Mouse (Mus musculus): ENCODE measurements at regions not wholly inside any gene's neighbourhood (a gene's known extent, or its start where the extent isn't known, plus 50 kb on each side); places are given as distances from the start of the nearest gene placed in this dataset.

- no peaks in the 10 kb centered on the region for H3K9me3 ChIP-seq (replicated peaks; ENCODE audit: control insufficient read depth, low read length)
- H3K4me3 ChIP-seq (ENCODE audit: low read depth, low read length): no peak overlapping the region
- no peaks in the 10 kb centered on the region for H3K27me3 ChIP-seq (ENCODE audit: control insufficient read depth, insufficient read depth, low read length)
- no peak overlapping the region for H3K4me2 ChIP-seq (ENCODE audit: low read depth, low read length)
- DNase-seq (ENCODE audit: low spot score) (peak; percentile 4), ATAC-seq (replicated peaks; ENCODE audit: insufficient number of reproducible peaks, low FRiP score, low TSS enrichment, low read depth) (no peak)
- H3K9ac ChIP-seq (replicated peaks; ENCODE audit: low read length): no peak overlapping the region
- no peaks in the 10 kb centered on the region for H3K4me1 ChIP-seq (ENCODE audit: control insufficient read depth, insufficient read depth, low read length)
- no peaks in the 10 kb centered on the region for H3K36me3 ChIP-seq (replicated peaks; ENCODE audit: control insufficient read depth, insufficient read depth, low read depth, low read length)
- H3K27ac ChIP-seq (replicated peaks; ENCODE audit: low read depth, low read length): no peak overlapping the region
- WGBS: 20% methylated on average over 7 of the region's 7 CpGs
These were observed 372.5 kb upstream of the Mef2c start for GRCm38 (mm10) chr13:83131129-83131981.

GRCm38 (mm10) chr13:83131982-83132354 is 371.9 kb upstream of the Mef2c start:
- Histone ChIP-seq H3K4me3 (ENCODE audit: low read depth, low read length) (no peak overlapping the region), H3K4me2 (ENCODE audit: low read depth, low read length) (no peak overlapping the region), H3K27ac (replicated peaks; ENCODE audit: low read depth, low read length) (no peak overlapping the region), H3K4me1 (ENCODE audit: control insufficient read depth, insufficient read depth, low read length) (no peaks in the 10 kb centered on the region), H3K9me3 (replicated peaks; ENCODE audit: control insufficient read depth, low read length) (no peaks in the 10 kb centered on the region), H3K27me3 (ENCODE audit: control insufficient read depth, insufficient read depth, low read length) (no peaks in the 10 kb centered on the region), H3K36me3 (replicated peaks; ENCODE audit: control insufficient read depth, insufficient read depth, low read depth, low read length) (no peaks in the 10 kb centered on the region), H3K9ac (replicated peaks; ENCODE audit: low read length) (no peak overlapping the region)
- 45% methylated on average over 1 of the region's 1 CpGs for WGBS
- DNase-seq (ENCODE audit: low spot score) (no peak), ATAC-seq (replicated peaks; ENCODE audit: insufficient number of reproducible peaks, low FRiP score, low TSS enrichment, low read depth) (no peak)

- no peaks in the 10 kb centered on the region for H3K9me3 ChIP-seq (replicated peaks; ENCODE audit: control insufficient read depth, low read length)
- no peaks in the 10 kb centered on the region for H3K27me3 ChIP-seq (ENCODE audit: control insufficient read depth, insufficient read depth, low read length)
- no peaks in the 10 kb centered on the region for H3K36me3 ChIP-seq (replicated peaks; ENCODE audit: control insufficient read depth, insufficient read depth, low read depth, low read length)
- H3K4me3 ChIP-seq (ENCODE audit: low read depth, low read length): no peak overlapping the region
- 63% methylated on average over 7 of the region's 7 CpGs for WGBS
- DNase-seq (ENCODE audit: low spot score) (peak; percentile 38), ATAC-seq (replicated peaks; ENCODE audit: insufficient number of reproducible peaks, low FRiP score, low TSS enrichment, low read depth) (no peak)
- no peak overlapping the region for H3K9ac ChIP-seq (replicated peaks; ENCODE audit: low read length)
- no peak overlapping the region for H3K4me2 ChIP-seq (ENCODE audit: low read depth, low read length)
- no peaks in the 10 kb centered on the region for H3K4me1 ChIP-seq (ENCODE audit: control insufficient read depth, insufficient read depth, low read length)
- H3K27ac ChIP-seq (replicated peaks; ENCODE audit: low read depth, low read length): no peak overlapping the region
These were observed 370.9 kb upstream of the Mef2c start for GRCm38 (mm10) chr13:83132671-83133638.

- H3K4me3 ChIP-seq (ENCODE audit: low read depth, low read length): no peak overlapping the region
- no peaks in the 10 kb centered on the region for H3K36me3 ChIP-seq (replicated peaks; ENCODE audit: control insufficient read depth, insufficient read depth, low read depth, low read length)
- H3K9me3 ChIP-seq (replicated peaks; ENCODE audit: control insufficient read depth, low read length): no peaks in the 10 kb centered on the region
- no peak overlapping the region for H3K27ac ChIP-seq (replicated peaks; ENCODE audit: low read depth, low read length)
- 37% methylated on average over 3 of the region's 3 CpGs for WGBS
- no peaks in the 10 kb centered on the region for H3K27me3 ChIP-seq (ENCODE audit: control insufficient read depth, insufficient read depth, low read length)
- ATAC-seq (replicated peaks; ENCODE audit: insufficient number of reproducible peaks, low FRiP score, low TSS enrichment, low read depth) (no peak), DNase-seq (ENCODE audit: low spot score) (no peak)
- H3K4me1 ChIP-seq (ENCODE audit: control insufficient read depth, insufficient read depth, low read length): no peaks in the 10 kb centered on the region
- H3K4me2 ChIP-seq (ENCODE audit: low read depth, low read length): no peak overlapping the region
- no peak overlapping the region for H3K9ac ChIP-seq (replicated peaks; ENCODE audit: low read length)
These were observed 360.5 kb upstream of the Mef2c start for GRCm38 (mm10) chr13:83143316-83143715.

- Histone ChIP-seq H3K4me1 (ENCODE audit: control insufficient read depth, insufficient read depth, low read length) (no peaks in the 10 kb centered on the region), H3K4me2 (ENCODE audit: low read depth, low read length) (no peak overlapping the region), H3K36me3 (replicated peaks; ENCODE audit: control insufficient read depth, insufficient read depth, low read depth, low read length) (no peaks in the 10 kb centered on the region), H3K9me3 (replicated peaks; ENCODE audit: control insufficient read depth, low read length) (no peaks in the 10 kb centered on the region), H3K27ac (replicated peaks; ENCODE audit: low read depth, low read length) (no peak overlapping the region), H3K27me3 (ENCODE audit: control insufficient read depth, insufficient read depth, low read length) (no peaks in the 10 kb centered on the region), H3K4me3 (ENCODE audit: low read depth, low read length) (no peak overlapping the region), H3K9ac (replicated peaks; ENCODE audit: low read length) (no peak overlapping the region)
- DNase-seq (ENCODE audit: low spot score) (no peak), ATAC-seq (replicated peaks; ENCODE audit: insufficient number of reproducible peaks, low FRiP score, low TSS enrichment, low read depth) (no peak)
- 77% methylated on average over 1 of the region's 1 CpGs for WGBS
These were observed 349.2 kb upstream of the Mef2c start for GRCm38 (mm10) chr13:83154626-83155124.

GRCm38 (mm10) chr13:83159969-83160368 is 343.9 kb upstream of the Mef2c start:
- DNase-seq (ENCODE audit: low spot score) (no peak), ATAC-seq (replicated peaks; ENCODE audit: insufficient number of reproducible peaks, low FRiP score, low TSS enrichment, low read depth) (no peak)
- peak overlapping the region; percentile 4; the same call in 1 of the 2 replicates for H3K4me2 ChIP-seq (ENCODE audit: low read depth, low read length)
- no peak overlapping the region for H3K9ac ChIP-seq (replicated peaks; ENCODE audit: low read length)
- WGBS: 51% methylated on average over 2 of the region's 2 CpGs
- H3K27me3 ChIP-seq (ENCODE audit: control insufficient read depth, insufficient read depth, low read length): no peaks in the 10 kb centered on the region
- no peak overlapping the region for H3K27ac ChIP-seq (replicated peaks; ENCODE audit: low read depth, low read length)
- H3K36me3 ChIP-seq (replicated peaks; ENCODE audit: control insufficient read depth, insufficient read depth, low read depth, low read length): no peaks in the 10 kb centered on the region
- H3K9me3 ChIP-seq (replicated peaks; ENCODE audit: control insufficient read depth, low read length): no peaks in the 10 kb centered on the region
- no peaks in the 10 kb centered on the region for H3K4me1 ChIP-seq (ENCODE audit: control insufficient read depth, insufficient read depth, low read length)
- no peak overlapping the region for H3K4me3 ChIP-seq (ENCODE audit: low read depth, low read length)

GRCm38 (mm10) chr13:83162761-83163160 is 341.1 kb upstream of the Mef2c start:
- Histone ChIP-seq H3K4me2 (ENCODE audit: low read depth, low read length) (no peak overlapping the region), H3K36me3 (replicated peaks; ENCODE audit: control insufficient read depth, insufficient read depth, low read depth, low read length) (no peaks in the 10 kb centered on the region), H3K27ac (replicated peaks; ENCODE audit: low read depth, low read length) (no peak overlapping the region), H3K27me3 (ENCODE audit: control insufficient read depth, insufficient read depth, low read length) (no peaks in the 10 kb centered on the region), H3K4me3 (ENCODE audit: low read depth, low read length) (no peak overlapping the region), H3K9me3 (replicated peaks; ENCODE audit: control insufficient read depth, low read length) (no peaks in the 10 kb centered on the region), H3K9ac (replicated peaks; ENCODE audit: low read length) (no peak overlapping the region), H3K4me1 (ENCODE audit: control insufficient read depth, insufficient read depth, low read length) (no peaks in the 10 kb centered on the region)
- WGBS: 75% methylated on average over 4 of the region's 4 CpGs
- DNase-seq (ENCODE audit: low spot score) (no peak), ATAC-seq (replicated peaks; ENCODE audit: insufficient number of reproducible peaks, low FRiP score, low TSS enrichment, low read depth) (no peak)

Data from embryonic facial prominence, embryonic 11.5 days (tissue).